Mouse (Mus musculus) CH12.LX (cell line): Measurements from ENCODE around the gene Cdca3. TPM values are rescaled to one million over a fixed set of nuclear protein-coding genes. Genes with fewer than 3 reads are reported as not detected.

Source experiments
- DNase-seq: peaks from one replicate; pipeline ENCODE4 v3.0.0-alpha.2; 2013; ENCODE audit errors: extremely low read depth
- H3K27ac ChIP-seq: 2 replicates; pipeline ENCODE4 v1.5.1; 2012; ENCODE audit warnings: low read depth, mild to moderate bottlenecking, control low read depth, moderate library complexity; ENCODE audit not compliant: insufficient read depth
- H3K27me3 ChIP-seq: replicated peaks from 2 replicates; pipeline ENCODE3; 2012; ENCODE audit warnings: inconsistent platforms
- H3K36me3 ChIP-seq, 2 experiments: replicated peaks in 1 of 2; 2 replicates each; pipeline versions ENCODE3 to v1.6.1; 2012; ENCODE audit warnings: inconsistent platforms in 1 of 2, low read length in 1 of 2, mild to moderate bottlenecking in 1 of 2, mixed read lengths in 1 of 2, moderate library complexity in 1 of 2; ENCODE audit not compliant: control insufficient read depth in 1 of 2, insufficient read depth in 1 of 2
- H3K4me1 ChIP-seq, 2 experiments: 2 replicates each; pipeline ENCODE4 v1.6.1; 2012; ENCODE audit warnings: inconsistent platforms in 1 of 2, moderate library complexity in 1 of 2; ENCODE audit not compliant: insufficient read depth in 2 of 2, control insufficient read depth in 1 of 2
- H3K4me2 ChIP-seq: 2 replicates; pipeline ENCODE4 v1.6.1; 2012; ENCODE audit warnings: low read depth, mild to moderate bottlenecking, control low read depth; ENCODE audit not compliant: poor library complexity, insufficient read depth, severe bottlenecking
- H3K4me3 ChIP-seq, 3 experiments: fragments of 150-350 bp in 1 of 3; sonication (generic) in 1 of 3; replicated peaks in 1 of 3; 2 replicates each; pipeline versions ENCODE3 to v1.5.1; 2011 to 2012; ENCODE audit warnings: low read depth in 2 of 3, low read length in 2 of 3, mild to moderate bottlenecking in 2 of 3, moderate library complexity in 2 of 3, control low read depth in 1 of 3, improper control_type of control experiment in 1 of 3, inconsistent platforms in 1 of 3, mixed read lengths in 1 of 3; ENCODE audit not compliant: poor library complexity in 1 of 3
- H3K79me2 ChIP-seq: replicated peaks from 2 replicates; pipeline ENCODE4 v1.6.1; 2012; ENCODE audit warnings: mild to moderate bottlenecking, moderate library complexity; ENCODE audit not compliant: control insufficient read depth, poor library complexity, insufficient read depth, severe bottlenecking; ENCODE audit errors: extremely low read depth
- H3K9ac ChIP-seq: 2 replicates; pipeline ENCODE4 v1.6.1; 2012; ENCODE audit warnings: low read depth, mild to moderate bottlenecking, control low read depth, moderate library complexity; ENCODE audit not compliant: insufficient read depth
- H3K9me3 ChIP-seq: replicated peaks from 2 replicates; pipeline ENCODE3; 2012; ENCODE audit warnings: low read length, inconsistent platforms, mixed read lengths
- BHLHE40 ChIP-seq: IDR thresholded peaks from 2 replicates; pipeline ENCODE4 v1.6.1; 2011; ENCODE audit warnings: mild to moderate bottlenecking, low read depth, low read length, improper control_type of control experiment
- CHD1 ChIP-seq: IDR thresholded peaks from 2 replicates; pipeline ENCODE4 v1.6.1; 2012; ENCODE audit warnings: low read depth, low read length, improper control_type of control experiment, inconsistent platforms
- CHD2 ChIP-seq: IDR thresholded peaks from 2 replicates; pipeline ENCODE4 v1.6.1; 2011; ENCODE audit warnings: low read length, improper control_type of control experiment
- CTCF ChIP-seq, 2 experiments: IDR thresholded peaks in 1 of 2; conservative IDR thresholded peaks in 1 of 2; 2 replicates each; pipeline ENCODE4 v1.5.1; 2011 to 2012; ENCODE audit warnings: low read depth in 2 of 2, low read length in 2 of 2, improper control_type of control experiment in 1 of 2, inconsistent platforms in 1 of 2, mild to moderate bottlenecking in 1 of 2, moderate library complexity in 1 of 2
- ELF1 ChIP-seq: IDR thresholded peaks from 2 replicates; pipeline ENCODE4 v1.6.1; 2014; ENCODE audit warnings: low read depth, mild to moderate bottlenecking, inconsistent platforms, low read length, improper control_type of control experiment
- EP300 ChIP-seq: IDR thresholded peaks from 2 replicates; pipeline ENCODE4 v1.6.1; 2011; ENCODE audit warnings: low read length, improper control_type of control experiment
- GABPA ChIP-seq: IDR thresholded peaks from 2 replicates; pipeline ENCODE4 v1.6.1; 2012; ENCODE audit warnings: low read depth, low read length, improper control_type of control experiment, inconsistent platforms; ENCODE audit not compliant: insufficient replicate concordance
- HCFC1 ChIP-seq: IDR thresholded peaks from 2 replicates; pipeline ENCODE4 v1.6.1; 2012; ENCODE audit warnings: low read depth, mild to moderate bottlenecking, inconsistent platforms, low read length, improper control_type of control experiment
- IRF4 ChIP-seq: IDR thresholded peaks from 2 replicates; pipeline ENCODE4 v1.6.1; 2014; ENCODE audit warnings: low read depth, mild to moderate bottlenecking, inconsistent platforms, low read length, improper control_type of control experiment
- JUN ChIP-seq: IDR thresholded peaks from 2 replicates; pipeline ENCODE4 v1.6.1; 2011; ENCODE audit warnings: low read depth, mild to moderate bottlenecking, low read length, improper control_type of control experiment, moderate library complexity; ENCODE audit not compliant: insufficient read depth
- KAT2A ChIP-seq: IDR thresholded peaks from 2 replicates; pipeline ENCODE4 v1.6.1; 2012; ENCODE audit warnings: low read length, improper control_type of control experiment, inconsistent platforms; ENCODE audit not compliant: insufficient replicate concordance
- MAFK ChIP-seq: IDR thresholded peaks from 2 replicates; pipeline ENCODE4 v1.6.1; 2011; ENCODE audit warnings: low read length, improper control_type of control experiment; ENCODE audit not compliant: insufficient replicate concordance
- MAX ChIP-seq: IDR thresholded peaks from 2 replicates; pipeline ENCODE4 v1.6.1; 2011; ENCODE audit warnings: low read length, improper control_type of control experiment
- MAZ ChIP-seq: IDR thresholded peaks from 2 replicates; pipeline ENCODE4 v1.6.1; 2012; ENCODE audit warnings: low read depth, mild to moderate bottlenecking, inconsistent platforms, low read length, improper control_type of control experiment, moderate library complexity
- MEF2A ChIP-seq: IDR thresholded peaks from 2 replicates; pipeline ENCODE4 v1.6.1; 2014; ENCODE audit warnings: low read depth, mild to moderate bottlenecking, inconsistent platforms, low read length, improper control_type of control experiment, borderline replicate concordance
- MXI1 ChIP-seq: IDR thresholded peaks from 2 replicates; pipeline ENCODE4 v1.6.1; 2011; ENCODE audit warnings: mild to moderate bottlenecking, low read depth, low read length, improper control_type of control experiment
- MYC ChIP-seq: IDR thresholded peaks from 2 replicates; pipeline ENCODE4 v1.6.1; 2011; ENCODE audit warnings: low read depth, mild to moderate bottlenecking, improper control_type of control experiment, low read length
- NELFE ChIP-seq: IDR thresholded peaks from 2 replicates; pipeline ENCODE4 v1.6.1; 2011; ENCODE audit warnings: low read depth, low read length, improper control_type of control experiment
- NRF1 ChIP-seq: IDR thresholded peaks from 2 replicates; pipeline ENCODE4 v1.6.1; 2014; ENCODE audit warnings: low read depth, mild to moderate bottlenecking, inconsistent platforms, low read length, improper control_type of control experiment, moderate library complexity
- PAX5 ChIP-seq: IDR thresholded peaks from 2 replicates; pipeline ENCODE4 v1.6.1; 2012; ENCODE audit warnings: low read length, inconsistent platforms, mixed read lengths
- POLR2A ChIP-seq: IDR thresholded peaks from 2 replicates; pipeline ENCODE4 v1.6.1; 2011; ENCODE audit warnings: low read depth, mild to moderate bottlenecking, improper control_type of control experiment, low read length
- POLR2AphosphoS2 ChIP-seq: IDR thresholded peaks from 2 replicates; pipeline ENCODE4 v1.6.1; 2011; ENCODE audit warnings: low read depth, low read length, improper control_type of control experiment
- RAD21 ChIP-seq: IDR thresholded peaks from 2 replicates; pipeline ENCODE4 v1.6.1; 2011; ENCODE audit warnings: low read depth, mild to moderate bottlenecking, low read length, improper control_type of control experiment, moderate library complexity
- RCOR1 ChIP-seq: conservative IDR thresholded peaks from 2 replicates; pipeline ENCODE4 v1.6.1; 2012; ENCODE audit warnings: low read depth, mild to moderate bottlenecking, inconsistent platforms, low read length, improper control_type of control experiment
- SIN3A ChIP-seq: IDR thresholded peaks from 2 replicates; pipeline ENCODE4 v1.6.1; 2012; ENCODE audit warnings: low read length, improper control_type of control experiment, inconsistent platforms
- TBP ChIP-seq: conservative IDR thresholded peaks from 2 replicates; pipeline ENCODE4 v1.6.1; 2011; ENCODE audit warnings: low read depth, low read length, improper control_type of control experiment
- TCF12 ChIP-seq: IDR thresholded peaks from 2 replicates; pipeline ENCODE4 v1.6.1; 2014; ENCODE audit warnings: low read depth, mild to moderate bottlenecking, inconsistent platforms, low read length, improper control_type of control experiment
- UBTF ChIP-seq: IDR thresholded peaks from 2 replicates; pipeline ENCODE4 v1.6.1; 2012; ENCODE audit warnings: low read depth, mild to moderate bottlenecking, inconsistent platforms, low read length, improper control_type of control experiment, moderate library complexity
- USF1 ChIP-seq: IDR thresholded peaks from 2 replicates; pipeline ENCODE4 v1.6.1; 2014; ENCODE audit warnings: low read depth, mild to moderate bottlenecking, inconsistent platforms, low read length, improper control_type of control experiment
- USF2 ChIP-seq: conservative IDR thresholded peaks from 2 replicates; pipeline ENCODE4 v1.6.1; 2011; ENCODE audit warnings: low read depth, low read length, improper control_type of control experiment
- ZC3H11A ChIP-seq: IDR thresholded peaks from 2 replicates; pipeline ENCODE4 v1.6.1; 2012; ENCODE audit warnings: low read depth, mild to moderate bottlenecking, inconsistent platforms, low read length, improper control_type of control experiment
- ZMIZ1 ChIP-seq: IDR thresholded peaks from 2 replicates; pipeline ENCODE4 v1.6.1; 2012; ENCODE audit warnings: low read depth, mild to moderate bottlenecking, inconsistent platforms, low read length, improper control_type of control experiment
- ZNF384 ChIP-seq: IDR thresholded peaks from 2 replicates; pipeline ENCODE4 v1.6.1; 2012; ENCODE audit warnings: low read depth, low read length, improper control_type of control experiment, inconsistent platforms
- dilution Hi-C: fragments of 300-500 bp; cut with MboI; formaldehyde crosslinking; loops from 2 replicates; pipeline ENCODE4 v1.14.3; 2020; ENCODE audit warnings: low sequenced_read_pairs; ENCODE audit not compliant: extremely low pct_unique_long_range_greater_than_20kb, extremely low pct_ligation_motif_present
- in situ Hi-C: fragments of 300-500 bp; cut with MboI; formaldehyde crosslinking; loops from 3 replicates; pipeline ENCODE4 v1.14.3; 2019; ENCODE audit warnings: low sequenced_read_pairs, low pct_ligation_motif_present, low pct_unique_long_range_greater_than_20kb, mixed read lengths
- polyA plus RNA-seq: library from polyadenylated mRNA; unstranded; fragments of >175 nt; gene quantifications from 2 replicates; pipeline ENCODE4 v1.2.1, GENCODE M21; 2012; ENCODE audit warnings: low read depth; ENCODE audit not compliant: insufficient read length
- total RNA-seq, 2 experiments: library from RNA; depleted of rRNA; stranded (reverse); fragments of 300-350 nt in 1 of 2; fragments of >200 nt in 1 of 2; gene quantifications; 2 replicates each; pipeline ENCODE4 v1.2.3; 2012 to 2014

Gene Cdca3
- 116 and 117 TPM in 2 replicates for total RNA-seq (2012; rRNA removed)
- total RNA-seq (2014; rRNA removed), result 188 and 229 TPM in 2 replicates
- 171 and 224 TPM in 2 replicates for polyA plus RNA-seq

DNA sequence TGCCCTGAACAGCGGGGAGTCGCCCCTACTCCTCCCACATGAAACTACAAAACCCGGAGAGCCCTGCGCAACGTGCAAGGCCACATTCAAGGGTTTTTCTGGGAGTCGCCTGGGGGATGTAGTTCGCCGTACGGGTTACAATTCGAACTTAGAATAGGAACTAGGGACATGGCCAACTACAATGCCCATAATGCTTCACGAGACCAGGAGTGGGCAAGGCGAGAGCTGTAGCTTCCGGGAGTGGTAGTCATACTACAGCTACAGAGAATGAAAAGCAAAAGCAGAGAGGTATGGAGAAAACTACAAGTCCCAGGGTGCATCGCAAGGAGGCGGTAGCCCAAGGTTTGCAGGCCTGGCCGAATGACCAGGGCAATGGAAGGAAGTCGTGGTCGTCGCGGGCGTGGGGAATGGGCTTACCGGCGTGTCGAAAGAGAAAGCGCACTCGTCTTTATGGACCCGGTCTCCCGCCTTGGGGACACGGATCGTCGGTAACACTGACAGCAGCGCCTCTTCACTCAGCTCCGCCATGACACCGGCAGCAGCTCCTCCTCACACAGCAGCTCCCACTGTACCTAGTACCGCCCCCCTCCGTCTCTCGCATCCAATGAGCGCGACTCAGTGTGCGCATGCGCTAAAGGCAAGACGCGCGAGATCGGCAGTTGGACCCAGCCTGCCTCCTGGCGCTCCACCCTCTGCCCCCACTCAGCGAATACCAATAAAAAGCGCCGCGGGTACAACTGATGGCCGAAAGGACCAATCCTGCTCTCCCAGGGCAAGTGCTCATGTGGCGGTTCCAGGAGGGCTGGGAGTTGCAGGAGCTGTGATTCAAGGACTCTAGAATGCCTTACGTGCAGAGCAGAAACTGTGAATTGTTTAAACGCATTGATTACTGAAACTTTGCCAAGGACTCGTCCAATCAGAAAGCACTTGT lies at the start of gene Cdca3, which contains the start of gene Usp5:
Gene Cdca3, plus strand, starts transcription at position 680 of the 931 bp plus-strand sequence.
Gene Usp5, minus strand, starts transcription at position 617 of the 931 bp plus-strand sequence.
- in situ Hi-C loops, result no loop called here

DNA sequence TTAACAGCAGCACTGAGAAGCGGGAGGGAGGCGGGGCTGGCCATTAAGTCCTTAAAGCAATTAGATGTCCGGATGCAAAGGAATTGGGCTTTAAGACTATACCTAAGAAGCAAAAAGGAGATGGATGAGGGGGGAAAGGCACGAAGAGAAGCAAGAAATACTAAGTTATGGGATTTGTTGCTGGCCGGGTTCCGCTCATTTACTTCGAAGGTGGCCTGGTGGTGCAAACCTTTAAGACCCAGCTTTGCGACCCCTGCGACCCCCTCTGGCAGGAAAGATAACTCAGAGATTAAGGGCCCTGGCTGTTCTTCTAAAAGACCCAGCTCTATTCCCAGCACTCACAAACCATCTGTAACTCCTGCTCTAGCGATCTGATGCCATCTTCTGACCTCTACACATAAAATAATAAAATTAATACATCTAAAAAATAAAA lies 49.3 kb upstream of the Cdca3 start:
- H3K27ac ChIP-seq, result no peak overlapping the region
- H3K4me2 ChIP-seq, result no peak overlapping the region
- peaks cover 5% of the 10 kb centered on the region for H3K9me3 ChIP-seq
- dilution Hi-C loops, result no loop called here
- in situ Hi-C loops, result no loop called here
- H3K4me3 ChIP-seq, result no peak overlapping the region
- no peaks in the 10 kb centered on the region for H3K79me2 ChIP-seq
- H3K9ac ChIP-seq, result no peak overlapping the region
- DNase-seq, result no peak
- peaks cover 6 to 11% of the 10 kb centered on the region in 2 experiments; a peak in 3 of 4 replicates for H3K4me1 ChIP-seq
- TF ChIP-seq HCFC1, result no peak
- no peak for TF ChIP-seq PAX5
- no peak for TF ChIP-seq TBP
- no peak for TF ChIP-seq UBTF
- no peak for TF ChIP-seq CHD2
- no peak for TF ChIP-seq EP300
- TF ChIP-seq POLR2AphosphoS2, result no peak
- no peak for TF ChIP-seq KAT2A
- no peak for TF ChIP-seq ZC3H11A
- no peak for TF ChIP-seq SIN3A
- TF ChIP-seq IRF4, result no peak
- no peak for TF ChIP-seq MEF2A
- no peak for TF ChIP-seq POLR2A
- no peak for TF ChIP-seq RCOR1
- TF ChIP-seq BHLHE40, result no peak
- TF ChIP-seq TCF12, result no peak
- no peak for TF ChIP-seq NELFE
- H3K36me3 ChIP-seq, result no peaks in the 10 kb centered on the region
- H3K27me3 ChIP-seq, result peaks cover 9% of the 10 kb centered on the region

More for the DNA sequence above, at the start of gene Cdca3, which contains the start of gene Usp5:
- TF ChIP-seq ZMIZ1 (peak; percentile 62), EP300 (no peak), PAX5 (no peak), ZNF384 (no peak), TBP (peak; percentile 75; the same call in 1 of the 2 replicates), CHD2 (peak; percentile 96), MXI1 (peak; percentile 80), NELFE (peak; percentile 75), USF2 (no peak), KAT2A (peak; percentile 100), RAD21 (no peak), MEF2A (no peak; the same call in 1 of the 2 replicates), HCFC1 (peak; percentile 95), ELF1 (peak; percentile 94), CTCF (conservative IDR thresholded peaks at IDR 0.05 in 1 of 2, IDR thresholded peaks at IDR 0.05 in 1 of 2; ENCODE audit: low read depth in 2 of 2, low read length in 2 of 2) (no peak), CHD1 (no peak), MAZ (peak; percentile 81), POLR2AphosphoS2 (peak; percentile 79; the same call in 1 of the 2 replicates), POLR2A (peak; percentile 74), SIN3A (peak; percentile 31), USF1 (0 out of 2 replicates have a peak, but pooled peaks have one; percentile 8), MAFK (no peak), UBTF (no peak), TCF12 (peak; percentile 62; the same call in 1 of the 2 replicates), MAX (peak; percentile 45; the same call in 1 of the 2 replicates), GABPA (peak; percentile 94; the same call in 1 of the 2 replicates), JUN (no peak), NRF1 (peak; percentile 94), MYC (peak; percentile 95)
- Histone ChIP-seq H3K4me2 (peak within 1 kb of the TSS; percentile 90), H3K27ac (peak within 1 kb of the TSS; percentile 87), H3K36me3 (peaks cover 49 to 65% of the 10 kb centered on the region in 2 experiments), H3K27me3 (no peaks in the 10 kb centered on the region), H3K79me2 (peaks cover 32% of the 10 kb centered on the region), H3K9me3 (no peaks in the 10 kb centered on the region), H3K4me1 (peaks cover 3 to 43% of the 10 kb centered on the region in 2 experiments), H3K9ac (peak within 1 kb of the TSS; percentile 94), H3K4me3 (peak within 1 kb of the TSS; percentile 88 to 94 (median 90))
- dilution Hi-C loops, result no loop called here
- peak; percentile 99 for DNase-seq
